Mouse (Mus musculus) heart, postnatal 10 days (tissue): Measurements from ENCODE around the gene Ankrd33. TPM values are rescaled to one million over a fixed set of nuclear protein-coding genes. Genes with fewer than 3 reads are reported as not detected.

Experiments
- total RNA-seq, 2 experiments: library from RNA; stranded (reverse); gene quantifications; 2 replicates each; pipeline ENCODE4 v1.2.3; 2021

Ankrd33 gene
- total RNA-seq, 2 experiments from 2014 or later: not detected

Other genes starting within 250 kb of the Ankrd33 start
- under 1 TPM; 0.35 to 0.72 TPM for gene Scn8a, start 245.9 kb upstream of the Ankrd33 start, total RNA-seq
- gene Gm47841, start 68.4 kb upstream of the Ankrd33 start, total RNA-seq: under 1 TPM; 0.25 to 0.41 TPM
- gene Fignl2, start 37.2 kb upstream of the Ankrd33 start, total RNA-seq: 1 to 10 TPM; 3.5 to 3.9 TPM
- 10 to 100 TPM; 27.1 to 36.6 TPM for gene Acvrl1, start 12.8 kb downstream of the Ankrd33 start, total RNA-seq
- 10 to 100 TPM; 18.7 to 20.9 TPM for gene Acvr1b, start 58.3 kb downstream of the Ankrd33 start, total RNA-seq
- gene Grasp, start 108.4 kb downstream of the Ankrd33 start, total RNA-seq: 10 to 100 TPM; 14.9 to 18.0 TPM
- gene Nr4a1, start 138.5 kb downstream of the Ankrd33 start, total RNA-seq: 10 to 100 TPM; 16.8 to 20.4 TPM
- 10 to 100 TPM; 24.1 to 28.2 TPM for gene Atg101, start 168.5 kb downstream of the Ankrd33 start, total RNA-seq
- gene 6030408B16Rik, start 177.5 kb downstream of the Ankrd33 start, total RNA-seq: 1 to 10 TPM; 2.3 to 3.6 TPM